Mouse (Mus musculus) neural tube, embryonic 15.5 days (tissue): ENCODE measurements around the gene F830045P16Rik. TPM values are rescaled to one million over a fixed set of nuclear protein-coding genes. Genes with fewer than 3 reads are reported as not detected.
A peak's percentile ranks its signal among the peaks of the same experiment; 100 is the strongest.

Experiments used
- ATAC-seq: fragments of 200-750 bp; cut with Nextera tagmentation; 2 replicates; pipeline ENCODE4 v1.8.0; 2017; ENCODE audit warnings: mild to moderate bottlenecking, moderate TSS enrichment, moderate library complexity; ENCODE audit not compliant: low FRiP score
- H3K27ac ChIP-seq: fragments of 300-500 bp; sonication (generic); replicated peaks from 2 replicates; pipeline ENCODE4 v1.5.1; 2015; ENCODE audit warnings: mild to moderate bottlenecking, inconsistent platforms
- H3K27me3 ChIP-seq: fragments of 300-500 bp; sonication (generic); replicated peaks from 2 replicates; pipeline ENCODE4 v1.6.1; 2015; ENCODE audit warnings: inconsistent platforms
- H3K36me3 ChIP-seq: fragments of 300-500 bp; sonication (generic); 2 replicates; pipeline ENCODE4 v1.6.1; 2015; ENCODE audit warnings: inconsistent platforms
- H3K4me1 ChIP-seq: fragments of 300-500 bp; sonication (generic); 2 replicates; pipeline ENCODE4 v1.6.1; 2015; ENCODE audit warnings: inconsistent platforms
- H3K4me2 ChIP-seq: fragments of 300-500 bp; sonication (generic); 2 replicates; pipeline ENCODE4 v1.6.1; 2015; ENCODE audit warnings: inconsistent platforms, mild to moderate bottlenecking, moderate library complexity
- H3K4me3 ChIP-seq: fragments of 300-500 bp; sonication (generic); replicated peaks from 2 replicates; pipeline ENCODE4 v1.5.1; 2015; ENCODE audit warnings: mild to moderate bottlenecking, inconsistent platforms
- H3K9ac ChIP-seq: fragments of 300-500 bp; sonication (generic); replicated peaks from 2 replicates; pipeline ENCODE4 v1.6.1; 2015; ENCODE audit warnings: mild to moderate bottlenecking, inconsistent platforms
- H3K9me3 ChIP-seq: fragments of 300-500 bp; sonication (generic); replicated peaks from 2 replicates; pipeline ENCODE4 v1.6.1; 2016; ENCODE audit warnings: inconsistent platforms
- WGBS: fragments of 180-500 bp; shearing (Covaris S2); methylation state at CpG from one replicate; pipeline ENCODE4 v1.1.7; 2015; ENCODE audit warnings: mixed read lengths; 5-methylcytosine and 5-hydroxymethylcytosine counted together
- polyA plus RNA-seq: library from polyadenylated mRNA; unstranded; fragments of >200 nt; fragmentation: Nextera tagmentation; extraction: Ambion mirVana; gene quantifications from 2 replicates; pipeline ENCODE4 v1.2.1, GENCODE M21; 2015

F830045P16Rik gene
- polyA plus RNA-seq, 1 experiment from 2014 or later: not detected

GRCm38 (mm10) chr2:129569120-129569519, 32.7 kb upstream of the F830045P16Rik start:
- WGBS: 84% methylated on average over 7 of the region's 7 CpGs
- no peaks in the 10 kb centered on the region for H3K36me3 ChIP-seq
- no peaks in the 10 kb centered on the region for H3K27me3 ChIP-seq
- no peak overlapping the region for H3K4me3 ChIP-seq
- H3K4me2 ChIP-seq: no peak overlapping the region
- no peak overlapping the region for H3K27ac ChIP-seq
- H3K4me1 ChIP-seq: peaks cover 10% of the 10 kb centered on the region
- no peak overlapping the region for H3K9ac ChIP-seq
- ATAC-seq: no peak
- H3K9me3 ChIP-seq: no peaks in the 10 kb centered on the region

GRCm38 (mm10) chr2:129563944-129564709, 27.7 kb upstream of the F830045P16Rik start:
- H3K9ac ChIP-seq: no peak overlapping the region
- H3K27ac ChIP-seq: no peak overlapping the region
- no peaks in the 10 kb centered on the region for H3K9me3 ChIP-seq
- no peaks in the 10 kb centered on the region for H3K36me3 ChIP-seq
- H3K4me2 ChIP-seq: no peak overlapping the region
- no peaks in the 10 kb centered on the region for H3K27me3 ChIP-seq
- ATAC-seq: no peak
- 0 out of 2 replicates have a peak, but pooled peaks cover 3% of the 10 kb centered on the region for H3K4me1 ChIP-seq
- no peak overlapping the region for H3K4me3 ChIP-seq
- 73% methylated on average over 5 of the region's 5 CpGs for WGBS

DNA sequence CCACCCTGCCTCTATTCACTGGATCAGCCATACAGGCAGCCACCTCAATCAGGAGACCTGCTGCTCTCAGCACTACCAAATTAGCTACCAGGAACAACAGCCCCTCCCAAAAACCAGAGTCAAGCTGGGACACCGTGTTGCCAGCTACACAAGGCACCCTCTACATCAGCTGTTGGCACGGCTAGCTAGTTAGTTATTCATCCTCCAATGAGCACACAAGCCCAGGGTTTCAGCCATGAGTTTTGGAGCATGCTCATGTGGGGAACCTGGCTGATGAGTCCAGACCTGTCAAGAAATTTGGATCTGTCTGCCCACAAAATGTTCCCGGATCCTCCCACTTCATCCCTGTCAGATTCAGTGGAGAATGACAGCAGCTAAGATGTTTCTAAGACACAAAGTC, 25.4 kb upstream of the F830045P16Rik start:
- ATAC-seq: no peak
- H3K4me3 ChIP-seq: no peak overlapping the region
- WGBS: 73% methylated on average over 3 of the region's 3 CpGs
- H3K36me3 ChIP-seq: no peaks in the 10 kb centered on the region
- H3K9ac ChIP-seq: no peak overlapping the region
- no peak overlapping the region for H3K27ac ChIP-seq
- peaks cover 8% of the 10 kb centered on the region; the same call in 1 of the 2 replicates for H3K4me1 ChIP-seq
- H3K9me3 ChIP-seq: no peaks in the 10 kb centered on the region
- no peak overlapping the region for H3K4me2 ChIP-seq
- no peaks in the 10 kb centered on the region for H3K27me3 ChIP-seq

DNA sequence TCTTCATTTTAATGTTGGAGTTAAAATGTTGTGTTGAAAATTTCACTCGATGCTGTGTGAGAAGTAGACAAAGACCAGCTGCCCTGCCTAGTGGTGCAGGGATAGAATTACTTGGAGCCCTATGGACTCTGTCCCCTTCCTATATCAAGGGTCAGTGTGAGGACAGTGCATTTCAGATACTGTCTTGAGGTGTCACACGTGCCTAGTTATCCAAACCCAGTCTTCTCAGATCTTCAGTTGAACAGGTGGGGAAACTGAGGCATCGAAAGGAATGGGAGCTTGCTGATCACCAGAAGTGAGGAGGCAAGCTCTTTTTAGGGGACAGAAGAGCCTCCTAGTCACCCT, 22.4 kb upstream of the F830045P16Rik start:
- Histone ChIP-seq H3K27ac (no peak overlapping the region), H3K9ac (no peak overlapping the region), H3K4me1 (peaks cover 7% of the 10 kb centered on the region; the same call in 1 of the 2 replicates), H3K9me3 (no peaks in the 10 kb centered on the region), H3K27me3 (no peaks in the 10 kb centered on the region), H3K4me3 (no peak overlapping the region), H3K36me3 (no peaks in the 10 kb centered on the region), H3K4me2 (no peak overlapping the region)
- ATAC-seq: no peak
- 77% methylated on average over 3 of the region's 3 CpGs for WGBS

- Histone ChIP-seq H3K27ac (no peak overlapping the region), H3K36me3 (no peaks in the 10 kb centered on the region), H3K4me2 (no peak overlapping the region), H3K4me3 (no peak overlapping the region), H3K4me1 (peaks cover 5% of the 10 kb centered on the region; the same call in 1 of the 2 replicates), H3K27me3 (no peaks in the 10 kb centered on the region), H3K9me3 (no peaks in the 10 kb centered on the region), H3K9ac (no peak overlapping the region)
- 60% methylated on average over 12 of the region's 12 CpGs for WGBS
- ATAC-seq: no peak
Measured at GRCm38 (mm10) chr2:129558008-129558874, 21.8 kb upstream of the F830045P16Rik start.

DNA sequence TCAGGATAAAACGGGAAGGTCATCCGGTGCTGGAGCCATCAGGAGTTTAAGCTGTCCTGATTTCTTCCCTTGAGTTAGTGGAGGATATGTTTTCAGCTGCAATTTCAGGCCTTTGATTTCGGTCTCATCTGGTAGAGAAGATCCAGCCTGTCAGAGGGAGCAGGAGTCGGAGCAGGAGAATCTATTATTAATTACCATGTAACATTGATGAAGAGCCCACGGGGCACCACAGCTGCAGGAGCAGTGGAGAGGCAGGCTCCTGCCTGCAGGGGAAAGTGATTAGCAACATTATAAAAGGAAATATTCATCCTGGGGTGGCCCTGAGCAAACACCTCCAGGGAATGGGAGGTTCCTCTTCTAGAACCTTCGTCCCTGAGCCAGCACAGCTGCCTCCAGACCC, 19.7 kb upstream of the F830045P16Rik start:
- no peak overlapping the region for H3K27ac ChIP-seq
- no peaks in the 10 kb centered on the region for H3K9me3 ChIP-seq
- no peaks in the 10 kb centered on the region for H3K27me3 ChIP-seq
- no peak overlapping the region for H3K4me3 ChIP-seq
- no peak overlapping the region for H3K9ac ChIP-seq
- no peak for ATAC-seq
- no peaks in the 10 kb centered on the region for H3K36me3 ChIP-seq
- peaks cover 5% of the 10 kb centered on the region; the same call in 1 of the 2 replicates for H3K4me1 ChIP-seq
- no peak overlapping the region for H3K4me2 ChIP-seq
- 60% methylated on average over 6 of the region's 6 CpGs for WGBS

DNA sequence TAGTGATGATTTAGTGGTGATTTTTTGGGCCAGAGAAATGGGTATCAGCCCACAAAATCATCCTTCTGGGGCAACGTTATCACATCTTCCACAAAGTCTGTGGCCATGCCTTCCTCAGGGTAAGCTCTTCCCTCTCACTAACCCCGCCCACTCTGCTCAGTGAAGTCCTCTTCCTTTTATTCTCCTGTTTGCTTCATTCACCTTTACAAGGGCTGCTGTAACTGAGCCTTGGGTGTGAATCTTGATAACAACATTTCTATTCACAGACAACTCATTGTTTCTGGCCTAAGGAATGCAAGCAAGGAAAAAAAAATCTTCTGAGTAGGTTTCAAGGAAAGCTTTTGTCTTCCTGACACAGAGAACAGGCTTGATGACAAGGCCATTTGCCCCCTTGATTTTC, 14.4 kb upstream of the F830045P16Rik start:
- no peak for ATAC-seq
- no peaks in the 10 kb centered on the region for H3K36me3 ChIP-seq
- peaks cover 7% of the 10 kb centered on the region for H3K4me1 ChIP-seq
- WGBS: 66% methylated on average over 2 of the region's 2 CpGs
- no peak overlapping the region for H3K4me3 ChIP-seq
- no peaks in the 10 kb centered on the region for H3K27me3 ChIP-seq
- no peak overlapping the region for H3K9ac ChIP-seq
- H3K9me3 ChIP-seq: no peaks in the 10 kb centered on the region
- H3K4me2 ChIP-seq: no peak overlapping the region
- H3K27ac ChIP-seq: no peak overlapping the region

DNA sequence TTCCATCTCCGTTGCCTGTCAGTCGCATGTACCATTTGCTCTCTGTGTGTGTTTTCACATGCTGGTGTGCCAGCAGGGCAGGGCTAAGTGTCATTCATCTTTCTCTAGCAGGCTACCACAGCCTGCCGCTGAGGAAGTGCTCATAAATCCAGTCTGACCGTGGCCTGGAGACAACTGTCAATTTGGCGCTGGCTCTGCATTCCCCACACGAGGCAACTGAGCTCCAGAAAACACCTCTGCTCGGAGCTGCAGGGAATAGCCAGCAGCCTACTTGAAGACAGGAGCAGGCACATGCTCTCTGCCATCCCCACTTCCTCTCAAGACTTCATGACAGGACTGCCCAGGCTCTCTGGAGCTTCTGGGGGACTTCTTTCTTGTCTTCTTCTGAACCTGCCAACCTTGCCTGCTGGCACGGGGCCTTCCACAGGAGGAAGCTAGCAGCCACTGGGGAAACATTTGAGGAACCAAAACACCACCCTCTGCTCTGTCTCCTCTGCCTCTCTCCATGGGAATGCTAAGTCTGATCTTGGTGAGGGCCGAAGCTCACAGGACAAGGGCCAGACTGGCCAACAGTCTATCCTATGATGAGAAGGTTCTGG, 13.2 kb upstream of the F830045P16Rik start:
- no peak overlapping the region for H3K9ac ChIP-seq
- no peaks in the 10 kb centered on the region for H3K27me3 ChIP-seq
- WGBS: 42% methylated on average over 9 of the region's 9 CpGs
- no peak for ATAC-seq
- H3K36me3 ChIP-seq: no peaks in the 10 kb centered on the region
- H3K9me3 ChIP-seq: no peaks in the 10 kb centered on the region
- no peak overlapping the region for H3K4me3 ChIP-seq
- H3K27ac ChIP-seq: no peak overlapping the region
- no peak overlapping the region for H3K4me2 ChIP-seq
- peaks cover 10% of the 10 kb centered on the region for H3K4me1 ChIP-seq

DNA sequence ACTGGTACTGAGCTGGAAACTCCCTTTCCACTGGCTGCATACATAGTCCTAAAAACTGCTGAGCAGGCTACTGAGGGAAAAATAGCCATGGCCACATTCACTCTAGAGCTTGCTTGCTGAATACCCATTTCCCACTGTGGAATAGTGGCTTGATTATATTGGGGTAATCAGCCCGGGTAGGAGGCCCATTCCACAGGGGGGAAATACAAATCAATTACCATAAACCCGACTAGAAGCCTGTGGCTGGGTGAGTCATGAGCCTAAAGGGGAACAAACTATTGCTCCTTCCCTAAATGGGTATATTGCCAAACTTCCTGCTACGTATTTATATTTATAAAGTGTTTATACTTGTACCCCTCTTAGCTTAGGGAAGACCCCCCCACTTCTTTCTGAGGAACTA, 10.4 kb upstream of the F830045P16Rik start:
- H3K4me1 ChIP-seq: peaks cover 10% of the 10 kb centered on the region
- no peak overlapping the region for H3K9ac ChIP-seq
- H3K27me3 ChIP-seq: no peaks in the 10 kb centered on the region
- H3K4me3 ChIP-seq: no peak overlapping the region
- H3K4me2 ChIP-seq: no peak overlapping the region
- no peak overlapping the region for H3K27ac ChIP-seq
- ATAC-seq: no peak
- 31% methylated on average over 3 of the region's 3 CpGs for WGBS
- H3K36me3 ChIP-seq: no peaks in the 10 kb centered on the region
- no peaks in the 10 kb centered on the region for H3K9me3 ChIP-seq

- Histone ChIP-seq H3K4me2 (no peak overlapping the region), H3K9me3 (no peaks in the 10 kb centered on the region), H3K9ac (no peak overlapping the region), H3K27me3 (no peaks in the 10 kb centered on the region), H3K4me1 (peaks cover 10% of the 10 kb centered on the region), H3K4me3 (no peak overlapping the region), H3K27ac (no peak overlapping the region), H3K36me3 (no peaks in the 10 kb centered on the region)
- no peak for ATAC-seq
- 89% methylated on average over 7 of the region's 7 CpGs for WGBS
Measured at GRCm38 (mm10) chr2:129545596-129545995, 9.2 kb upstream of the F830045P16Rik start.

DNA sequence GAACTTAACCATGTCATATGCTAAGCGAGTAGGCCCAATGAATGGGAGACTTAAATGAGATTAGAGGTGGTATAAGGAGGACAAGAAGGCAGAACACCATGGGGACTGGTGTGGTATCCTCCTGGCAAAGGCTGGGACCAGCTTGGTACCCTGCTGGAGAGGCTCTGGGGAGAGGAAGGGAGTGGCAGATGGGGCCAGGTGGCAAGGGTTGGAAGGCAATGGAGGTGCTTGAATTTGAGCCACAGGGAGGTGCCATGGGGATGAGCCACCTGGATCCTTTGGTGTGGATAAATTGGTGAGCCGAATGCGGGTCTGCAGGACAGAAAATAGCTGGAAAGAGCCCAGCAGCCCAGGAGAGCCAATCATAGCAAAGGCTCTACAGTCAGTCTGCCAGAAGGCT, 8.5 kb upstream of the F830045P16Rik start:
- Histone ChIP-seq H3K27me3 (no peaks in the 10 kb centered on the region), H3K4me1 (peaks cover 15% of the 10 kb centered on the region), H3K9ac (no peak overlapping the region), H3K9me3 (no peaks in the 10 kb centered on the region), H3K4me3 (no peak overlapping the region), H3K4me2 (no peak overlapping the region), H3K27ac (peak overlapping the region; percentile 23; the same call in 1 of the 2 replicates), H3K36me3 (no peaks in the 10 kb centered on the region)
- no peak for ATAC-seq
- 74% methylated on average over 3 of the region's 3 CpGs for WGBS
